In genomic region chr13:116970706-116971428, GRCm38 (mm10) we compare ENCODE assay signal across 24 mouse cellular contexts. TPM values are rescaled to one million over a fixed set of nuclear protein-coding genes. Genes with fewer than 3 reads are reported as not detected.
DNase-seq lines count a peak whose midpoint lies in the region; ATAC-seq lines count a peak whose summit lies in the region.
"Had no signal": no experiment of that assay in that cellular context is flagged by ENCODE, and none has a peak within 500 bp of the region (broad histone marks: within the 10 kb centered on the region; RNA-seq: fewer than 3 reads in every experiment).

No protein-coding gene starts in this region.

- H3K27me3 ChIP-seq in heart, embryonic 11.5 days (ENCODE audit: control insufficient read depth, insufficient read depth, low read length): no peaks in the 10 kb centered on the region
- H3K27me3 ChIP-seq in midbrain, embryonic 13.5 days: no peaks in the 10 kb centered on the region
- H3K27me3 ChIP-seq in midbrain, embryonic 15.5 days (replicated peaks): no peaks in the 10 kb centered on the region
- no peaks in the 10 kb centered on the region for H3K27me3 ChIP-seq in forebrain, embryonic 13.5 days
- H3K27me3 ChIP-seq in neural tube, embryonic 14.5 days (ENCODE audit: control insufficient read depth, insufficient read depth, low read length): no peaks in the 10 kb centered on the region
- H3K27me3 ChIP-seq: embryonic facial prominence, embryonic 12.5 days; heart, embryonic 15.5 days; hindbrain, embryonic 15.5 days; intestine, embryonic 15.5 days; limb, embryonic 13.5 days; lung, embryonic 15.5 days had no signal

- no peak overlapping the region for H3K4me2 ChIP-seq in heart, embryonic 11.5 days
- H3K4me2 ChIP-seq in midbrain, embryonic 13.5 days (replicated peaks): no peak overlapping the region
- no peak overlapping the region for H3K4me2 ChIP-seq in midbrain, embryonic 15.5 days
- H3K4me2 ChIP-seq in forebrain, embryonic 13.5 days: peak overlapping the region; percentile 20; the same call in 1 of the 2 replicates
- H3K4me2 ChIP-seq in neural tube, embryonic 14.5 days (ENCODE audit: low read depth, low read length): no peak overlapping the region
- H3K4me2 ChIP-seq: embryonic facial prominence, embryonic 12.5 days; heart, embryonic 15.5 days; hindbrain, embryonic 15.5 days; intestine, embryonic 15.5 days; limb, embryonic 13.5 days; liver, embryonic 11.5 days; lung, embryonic 15.5 days; midbrain, embryonic 11.5 days had no signal

- no peak overlapping the region for H3K4me3 ChIP-seq in heart, embryonic 11.5 days (ENCODE audit: low read depth, low read length)
- no peak overlapping the region for H3K4me3 ChIP-seq in midbrain, embryonic 13.5 days (replicated peaks)
- no peak overlapping the region for H3K4me3 ChIP-seq in midbrain, embryonic 15.5 days
- no peak overlapping the region for H3K4me3 ChIP-seq in forebrain, embryonic 13.5 days
- H3K4me3 ChIP-seq in neural tube, embryonic 14.5 days (ENCODE audit: low read depth, low read length): no peak overlapping the region
- H3K4me3 ChIP-seq: embryonic facial prominence, embryonic 12.5 days; heart, embryonic 15.5 days; hindbrain, embryonic 15.5 days; intestine, embryonic 15.5 days; limb, embryonic 13.5 days; lung, embryonic 15.5 days had no signal

- DNase-seq in heart, adult 11 months: peak; percentile 54
- DNase-seq in kidney, adult 18-20 months: no peak
- DNase-seq in testis, postnatal 10 days (ENCODE audit: low spot score): no peak
- DNase-seq: adrenal gland, adult 8-10 months; cerebellum, adult 9-10 months; cerebellum, postnatal 36 days; gastrocnemius, postnatal 10 days; kidney, adult 9 months; kidney, postnatal 10 days; lung, postnatal 36 days had no signal

- no peak overlapping the region for H3K27ac ChIP-seq in heart, embryonic 11.5 days (ENCODE audit: low read depth, low read length)
- H3K27ac ChIP-seq in midbrain, embryonic 13.5 days: no peak overlapping the region
- H3K27ac ChIP-seq in midbrain, embryonic 15.5 days: no peak overlapping the region
- no peak overlapping the region for H3K27ac ChIP-seq in forebrain, embryonic 13.5 days
- no peak overlapping the region for H3K27ac ChIP-seq in neural tube, embryonic 14.5 days (ENCODE audit: low read depth, low read length)
- H3K27ac ChIP-seq: embryonic facial prominence, embryonic 12.5 days; heart, embryonic 15.5 days; hindbrain, embryonic 15.5 days; intestine, embryonic 15.5 days; limb, embryonic 13.5 days; lung, embryonic 15.5 days had no signal

- no peak for ATAC-seq in heart, embryonic 11.5 days (replicated peaks; ENCODE audit: insufficient number of reproducible peaks, low FRiP score, low TSS enrichment)
- peak; percentile 56; the same call in 1 of the 2 replicates for ATAC-seq in midbrain, embryonic 13.5 days
- ATAC-seq in midbrain, embryonic 15.5 days (replicated peaks): no peak
- peak; percentile 87 for ATAC-seq in forebrain, embryonic 13.5 days
- ATAC-seq in neural tube, embryonic 14.5 days (ENCODE audit: low read depth): peak; percentile 63
- ATAC-seq: intestine, embryonic 15.5 days had no signal

- WGBS in heart, embryonic 11.5 days (ENCODE audit: insufficient replicate concordance): 83% methylated on average over 11 of the region's 11 CpGs
- WGBS in midbrain, embryonic 13.5 days: 75% methylated on average over 11 of the region's 11 CpGs
- 69% methylated on average over 11 of the region's 11 CpGs for WGBS in midbrain, embryonic 15.5 days
- WGBS in forebrain, embryonic 13.5 days: 32% methylated on average over 11 of the region's 11 CpGs
- 37% methylated on average over 11 of the region's 11 CpGs for WGBS in neural tube, embryonic 14.5 days

- no peaks in the 10 kb centered on the region for H3K4me1 ChIP-seq in heart, embryonic 11.5 days (ENCODE audit: control insufficient read depth, insufficient read depth, low read length)
- H3K4me1 ChIP-seq in midbrain, embryonic 13.5 days (replicated peaks): no peaks in the 10 kb centered on the region
- no peaks in the 10 kb centered on the region for H3K4me1 ChIP-seq in midbrain, embryonic 15.5 days
- peaks cover 16% of the 10 kb centered on the region for H3K4me1 ChIP-seq in forebrain, embryonic 13.5 days
- H3K4me1 ChIP-seq in neural tube, embryonic 14.5 days (ENCODE audit: control insufficient read depth, insufficient read depth, low read length): peaks cover 2% of the 10 kb centered on the region; the same call in 1 of the 2 replicates
- H3K4me1 ChIP-seq: intestine, embryonic 15.5 days; lung, embryonic 15.5 days had no signal

- H3K9ac ChIP-seq in heart, embryonic 11.5 days (ENCODE audit: low read depth, low read length): no peak overlapping the region
- H3K9ac ChIP-seq in midbrain, embryonic 13.5 days (replicated peaks): no peak overlapping the region
- H3K9ac ChIP-seq in midbrain, embryonic 15.5 days: no peak overlapping the region
- H3K9ac ChIP-seq in forebrain, embryonic 13.5 days: no peak overlapping the region
- no peak overlapping the region for H3K9ac ChIP-seq in neural tube, embryonic 14.5 days (replicated peaks; ENCODE audit: low read depth, low read length)
- H3K9ac ChIP-seq: embryonic facial prominence, embryonic 12.5 days; heart, embryonic 15.5 days; hindbrain, embryonic 15.5 days; intestine, embryonic 15.5 days; limb, embryonic 13.5 days; lung, embryonic 15.5 days had no signal

- no peaks in the 10 kb centered on the region for H3K9me3 ChIP-seq in heart, embryonic 11.5 days (replicated peaks; ENCODE audit: control insufficient read depth, low read length)
- no peaks in the 10 kb centered on the region for H3K9me3 ChIP-seq in midbrain, embryonic 13.5 days
- H3K9me3 ChIP-seq in midbrain, embryonic 15.5 days: no peaks in the 10 kb centered on the region
- H3K9me3 ChIP-seq in forebrain, embryonic 13.5 days (replicated peaks): no peaks in the 10 kb centered on the region
- H3K9me3 ChIP-seq in neural tube, embryonic 14.5 days (ENCODE audit: control insufficient read depth, low read length): no peaks in the 10 kb centered on the region
- H3K9me3 ChIP-seq: embryonic facial prominence, embryonic 12.5 days; heart, embryonic 15.5 days; hindbrain, embryonic 15.5 days; intestine, embryonic 15.5 days; limb, embryonic 13.5 days; lung, embryonic 15.5 days had no signal

- no peaks in the 10 kb centered on the region for H3K36me3 ChIP-seq in heart, embryonic 11.5 days (ENCODE audit: control insufficient read depth, insufficient read depth, low read length)
- no peaks in the 10 kb centered on the region for H3K36me3 ChIP-seq in midbrain, embryonic 13.5 days
- H3K36me3 ChIP-seq in midbrain, embryonic 15.5 days (replicated peaks): no peaks in the 10 kb centered on the region
- no peaks in the 10 kb centered on the region for H3K36me3 ChIP-seq in forebrain, embryonic 13.5 days (ENCODE audit: poor library complexity, severe bottlenecking)
- H3K36me3 ChIP-seq in neural tube, embryonic 14.5 days (ENCODE audit: control insufficient read depth, insufficient read depth, low read length): no peaks in the 10 kb centered on the region
- H3K36me3 ChIP-seq: embryonic facial prominence, embryonic 12.5 days; G1E; heart, embryonic 15.5 days; hindbrain, embryonic 15.5 days; intestine, embryonic 15.5 days; limb, embryonic 13.5 days; lung, embryonic 15.5 days had no signal

RNA-seq across cellular contexts. Expression of gene Parp8, which starts 54.5 kb away (rescaled TPM):
- 15.6 and 17.2 TPM in 2 replicates for polyA plus RNA-seq in heart, embryonic 11.5 days (2014; fragmentation: Nextera tagmentation; extraction: Ambion mirVana)
- polyA plus RNA-seq in midbrain, embryonic 13.5 days (2015; fragmentation: Nextera tagmentation; extraction: Ambion mirVana): 21.2 and 22.0 TPM in 2 replicates
- polyA plus RNA-seq in midbrain, embryonic 15.5 days (2015; fragmentation: Nextera tagmentation; extraction: Ambion mirVana): 29.5 and 32.2 TPM in 2 replicates
- polyA plus RNA-seq in forebrain, embryonic 13.5 days (2015; fragmentation: Nextera tagmentation; extraction: Ambion mirVana): 10.8 and 14.4 TPM in 2 replicates
- polyA plus RNA-seq in neural tube, embryonic 14.5 days (2014; fragmentation: Nextera tagmentation; extraction: Ambion mirVana): 44.9 and 50.6 TPM in 2 replicates
- polyA plus RNA-seq: G1E had no signal

Comparison
In these comparisons a context has a peak if more than half of its experiments do, and no peak if none do; other contexts are left out.
1. ATAC-seq: peak in midbrain, embryonic 13.5 days (single experiment), forebrain, embryonic 13.5 days (single experiment) and neural tube, embryonic 14.5 days (single experiment); none in heart, embryonic 11.5 days (single experiment) and midbrain, embryonic 15.5 days (single experiment).